Mouse (Mus musculus) midbrain, embryonic 11.5 days (tissue): Measurements from ENCODE around the gene Abcb6. TPM values are rescaled to one million over a fixed set of nuclear protein-coding genes. Genes with fewer than 3 reads are reported as not detected.

Source experiments
- ATAC-seq: fragments of 200-750 bp; cut with Nextera tagmentation; 2 replicates; pipeline ENCODE4 v1.8.0; 2017; ENCODE audit warnings: moderate TSS enrichment, moderate library complexity; ENCODE audit not compliant: low FRiP score
- DNase-seq: peaks from one replicate; pipeline ENCODE4 v3.0.0; 2015; ENCODE audit warnings: low spot score; ENCODE audit errors: missing footprints
- H3K27ac ChIP-seq: fragments of 300-500 bp; sonication (generic); 2 replicates; pipeline ENCODE4 v1.5.1; 2014; ENCODE audit warnings: low read depth, low read length
- H3K27me3 ChIP-seq: fragments of 300-500 bp; sonication (generic); 2 replicates; pipeline ENCODE4 v1.6.1; 2014; ENCODE audit warnings: mild to moderate bottlenecking, low read length, moderate library complexity, mixed read lengths; ENCODE audit not compliant: control insufficient read depth, insufficient read depth
- H3K36me3 ChIP-seq: fragments of 300-500 bp; sonication (generic); 2 replicates; pipeline ENCODE4 v1.6.1; 2014; ENCODE audit warnings: mild to moderate bottlenecking, low read length, moderate library complexity, mixed read lengths; ENCODE audit not compliant: control insufficient read depth, insufficient read depth
- H3K4me1 ChIP-seq: fragments of 300-500 bp; sonication (generic); 2 replicates; pipeline ENCODE4 v1.6.1; 2014; ENCODE audit warnings: low read length; ENCODE audit not compliant: control insufficient read depth, insufficient read depth
- H3K4me2 ChIP-seq: fragments of 300-500 bp; sonication (generic); 2 replicates; pipeline ENCODE4 v1.6.1; 2014; ENCODE audit warnings: mild to moderate bottlenecking, moderate library complexity
- H3K4me3 ChIP-seq: fragments of 300-500 bp; sonication (generic); 2 replicates; pipeline ENCODE4 v1.5.1; 2014; ENCODE audit warnings: low read depth, low read length
- H3K9ac ChIP-seq: fragments of 300-500 bp; sonication (generic); 2 replicates; pipeline ENCODE4 v1.6.1; 2014; ENCODE audit warnings: low read length
- H3K9me3 ChIP-seq: fragments of 300-500 bp; sonication (generic); 2 replicates; pipeline ENCODE4 v1.6.1; 2016; ENCODE audit warnings: low read length; ENCODE audit not compliant: control insufficient read depth
- WGBS: fragments of 180-500 bp; shearing (Covaris S2); extraction: QIAGEN DNeasy Blood & Tissue Kit; methylation state at CpG from one replicate; pipeline ENCODE4 v1.1.7; 2014; 5-methylcytosine and 5-hydroxymethylcytosine counted together
- polyA plus RNA-seq: library from polyadenylated mRNA; unstranded; fragments of >200 nt; fragmentation: Nextera tagmentation; extraction: Ambion mirVana; gene quantifications from 2 replicates; pipeline ENCODE4 v1.2.1, GENCODE M21; 2014

Abcb6 gene
- 25.3 and 29.2 TPM in 2 replicates for polyA plus RNA-seq

GRCm38 (mm10) chr1:75180105-75180590 is at the start of gene Abcb6:
Abcb6 (minus strand) TSS chr1:75180392.
- Histone ChIP-seq H3K4me1 (peaks cover 16% of the 10 kb centered on the region), H3K27ac (peak within 1 kb of the TSS; percentile 36; the same call in 1 of the 2 replicates), H3K4me3 (peak within 1 kb of the TSS; percentile 58), H3K27me3 (no peaks in the 10 kb centered on the region), H3K36me3 (peaks cover 8% of the 10 kb centered on the region; the same call in 1 of the 2 replicates), H3K9ac (peak within 1 kb of the TSS; percentile 63), H3K4me2 (peak within 1 kb of the TSS; percentile 99), H3K9me3 (no peaks in the 10 kb centered on the region)
- DNase-seq (peak; percentile 98), ATAC-seq (peak; percentile 93)
- WGBS = under 1% methylated on average over 31 of the region's 31 CpGs

GRCm38 (mm10) chr1:75229158-75229557 is 49.0 kb upstream of the Abcb6 start:
- no peaks in the 10 kb centered on the region for H3K9me3 ChIP-seq
- no peak overlapping the region for H3K27ac ChIP-seq
- H3K4me1 ChIP-seq = no peaks in the 10 kb centered on the region
- no peak for ATAC-seq
- no peak for DNase-seq
- H3K36me3 ChIP-seq = no peaks in the 10 kb centered on the region
- no peak overlapping the region for H3K9ac ChIP-seq
- H3K27me3 ChIP-seq = no peaks in the 10 kb centered on the region
- H3K4me3 ChIP-seq = no peak overlapping the region
- no peak overlapping the region for H3K4me2 ChIP-seq
- WGBS = 80% methylated on average over 4 of the region's 4 CpGs

- no peaks in the 10 kb centered on the region for H3K9me3 ChIP-seq
Measured at GRCm38 (mm10) chr1:75227653-75228052, 47.5 kb upstream of the Abcb6 start.

GRCm38 (mm10) chr1:75226138-75226537 is 45.9 kb upstream of the Abcb6 start:
- 78% methylated on average over 2 of the region's 2 CpGs for WGBS

More at GRCm38 (mm10) chr1:75227653-75228052, 47.5 kb upstream of the Abcb6 start:
- Histone ChIP-seq H3K27me3 (no peaks in the 10 kb centered on the region), H3K4me2 (no peak overlapping the region), H3K4me1 (no peaks in the 10 kb centered on the region), H3K9ac (no peak overlapping the region), H3K36me3 (no peaks in the 10 kb centered on the region), H3K4me3 (no peak overlapping the region), H3K27ac (no peak overlapping the region)
- DNase-seq (no peak), ATAC-seq (no peak)
- WGBS = 93% methylated on average over 1 of the region's 1 CpGs

GRCm38 (mm10) chr1:75225473-75225872 is 45.3 kb upstream of the Abcb6 start:
- 62% methylated on average over 3 of the region's 3 CpGs for WGBS
- no peaks in the 10 kb centered on the region for H3K4me1 ChIP-seq
- ATAC-seq (no peak), DNase-seq (no peak)
- H3K36me3 ChIP-seq = no peaks in the 10 kb centered on the region
- H3K27ac ChIP-seq = no peak overlapping the region
- H3K9me3 ChIP-seq = no peaks in the 10 kb centered on the region
- H3K27me3 ChIP-seq = peaks cover 11% of the 10 kb centered on the region
- H3K9ac ChIP-seq = no peak overlapping the region
- no peak overlapping the region for H3K4me2 ChIP-seq
- H3K4me3 ChIP-seq = no peak overlapping the region

More at GRCm38 (mm10) chr1:75226138-75226537, 45.9 kb upstream of the Abcb6 start:
- ATAC-seq = no peak
- no peak overlapping the region for H3K27ac ChIP-seq
- H3K9ac ChIP-seq = no peak overlapping the region
- H3K4me3 ChIP-seq = no peak overlapping the region
- H3K4me2 ChIP-seq = no peak overlapping the region
- peaks cover 4% of the 10 kb centered on the region for H3K27me3 ChIP-seq
- no peaks in the 10 kb centered on the region for H3K4me1 ChIP-seq
- H3K36me3 ChIP-seq = no peaks in the 10 kb centered on the region
- no peak for DNase-seq
- H3K9me3 ChIP-seq = no peaks in the 10 kb centered on the region

- H3K27me3 ChIP-seq = peaks cover 30% of the 10 kb centered on the region
- ATAC-seq (no peak), DNase-seq (no peak)
- peaks cover 7% of the 10 kb centered on the region for H3K4me1 ChIP-seq
- no peak overlapping the region for H3K4me2 ChIP-seq
- no peak overlapping the region for H3K9ac ChIP-seq
- no peak overlapping the region for H3K4me3 ChIP-seq
- H3K27ac ChIP-seq = no peak overlapping the region
- WGBS = 73% methylated on average over 6 of the region's 6 CpGs
- no peaks in the 10 kb centered on the region for H3K36me3 ChIP-seq
- no peaks in the 10 kb centered on the region for H3K9me3 ChIP-seq
Measured at GRCm38 (mm10) chr1:75223532-75223931, 43.3 kb upstream of the Abcb6 start.

GRCm38 (mm10) chr1:75222926-75223325 is 42.7 kb upstream of the Abcb6 start:
- Histone ChIP-seq H3K4me1 (peaks cover 11% of the 10 kb centered on the region), H3K4me2 (no peak overlapping the region), H3K27me3 (peaks cover 37% of the 10 kb centered on the region), H3K9me3 (no peaks in the 10 kb centered on the region), H3K4me3 (no peak overlapping the region), H3K9ac (no peak overlapping the region), H3K36me3 (no peaks in the 10 kb centered on the region), H3K27ac (no peak overlapping the region)
- WGBS = 82% methylated on average over 6 of the region's 6 CpGs
- no peak for DNase-seq
- ATAC-seq = no peak

- WGBS = 88% methylated on average over 3 of the region's 3 CpGs
- Histone ChIP-seq H3K27me3 (peaks cover 47% of the 10 kb centered on the region), H3K4me2 (no peak overlapping the region), H3K36me3 (no peaks in the 10 kb centered on the region), H3K4me3 (no peak overlapping the region), H3K27ac (no peak overlapping the region), H3K4me1 (peaks cover 11% of the 10 kb centered on the region), H3K9ac (no peak overlapping the region), H3K9me3 (no peaks in the 10 kb centered on the region)
- no peak for ATAC-seq
- DNase-seq = no peak
Measured at GRCm38 (mm10) chr1:75221538-75221937, 41.3 kb upstream of the Abcb6 start.

GRCm38 (mm10) chr1:75219531-75219930 is 39.3 kb upstream of the Abcb6 start, which contains the start of gene Tuba4a:
Tuba4a (minus strand) TSS chr1:75219865.
- H3K9me3 ChIP-seq = no peaks in the 10 kb centered on the region
- no peak within 1 kb of the TSS for H3K27ac ChIP-seq
- H3K27me3 ChIP-seq = peaks cover 47% of the 10 kb centered on the region
- H3K4me3 ChIP-seq = peak within 1 kb of the TSS; percentile 49
- under 1% methylated on average over 34 of the region's 34 CpGs for WGBS
- ATAC-seq (peak; percentile 49; the same call in 1 of the 2 replicates), DNase-seq (peak; percentile 94)
- H3K36me3 ChIP-seq = 0 out of 2 replicates have a peak, but pooled peaks cover 2% of the 10 kb centered on the region
- peaks cover 11% of the 10 kb centered on the region for H3K4me1 ChIP-seq
- peak within 1 kb of the TSS; percentile 47 for H3K9ac ChIP-seq
- peak within 1 kb of the TSS; percentile 94 for H3K4me2 ChIP-seq
